Mouse (Mus musculus) stomach, embryonic 15.5 days (tissue): ENCODE results near the gene Gm128. TPM values are rescaled to one million over a fixed set of nuclear protein-coding genes. Genes with fewer than 3 reads are reported as not detected.

Experiments
- ATAC-seq: fragments of 200-750 bp; cut with Nextera tagmentation; 2 replicates; pipeline ENCODE4 v1.8.0; 2017; ENCODE audit warnings: low read depth, moderate number of reproducible peaks, moderate TSS enrichment; ENCODE audit not compliant: insufficient read depth, low FRiP score
- H3K27ac ChIP-seq: fragments of 300-500 bp; sonication (generic); 2 replicates; pipeline ENCODE4 v1.5.1; 2015; ENCODE audit warnings: mild to moderate bottlenecking, inconsistent platforms
- H3K27me3 ChIP-seq: fragments of 300-500 bp; sonication (generic); replicated peaks from 2 replicates; pipeline ENCODE4 v1.6.1; 2015; ENCODE audit warnings: inconsistent platforms
- H3K36me3 ChIP-seq: fragments of 300-500 bp; sonication (generic); 2 replicates; pipeline ENCODE4 v1.6.1; 2015; ENCODE audit warnings: inconsistent platforms
- H3K4me1 ChIP-seq: fragments of 300-500 bp; sonication (generic); 2 replicates; pipeline ENCODE4 v1.6.1; 2015; ENCODE audit warnings: inconsistent platforms
- H3K4me2 ChIP-seq: fragments of 300-500 bp; sonication (generic); 2 replicates; pipeline ENCODE4 v1.6.1; 2015; ENCODE audit warnings: mild to moderate bottlenecking, inconsistent platforms
- H3K4me3 ChIP-seq: fragments of 300-500 bp; sonication (generic); replicated peaks from 2 replicates; pipeline ENCODE4 v1.5.1; 2015; ENCODE audit warnings: inconsistent platforms
- H3K9ac ChIP-seq: fragments of 300-500 bp; sonication (generic); 2 replicates; pipeline ENCODE4 v1.6.1; 2015; ENCODE audit warnings: inconsistent platforms
- H3K9me3 ChIP-seq: fragments of 300-500 bp; sonication (generic); 2 replicates; pipeline ENCODE4 v1.6.1; 2016; ENCODE audit warnings: inconsistent platforms
- WGBS: fragments of 180-500 bp; shearing (Covaris S2); methylation state at CpG from one replicate; pipeline ENCODE4 v1.1.7; 2015; 5-methylcytosine and 5-hydroxymethylcytosine counted together
- polyA plus RNA-seq: library from polyadenylated mRNA; unstranded; fragments of >200 nt; fragmentation: Nextera tagmentation; extraction: Ambion mirVana; gene quantifications from 2 replicates; pipeline ENCODE4 v1.2.1, GENCODE M21; 2015

Gm128 gene
- polyA plus RNA-seq, 1 experiment from 2014 or later, result 0.35 TPM

DNA sequence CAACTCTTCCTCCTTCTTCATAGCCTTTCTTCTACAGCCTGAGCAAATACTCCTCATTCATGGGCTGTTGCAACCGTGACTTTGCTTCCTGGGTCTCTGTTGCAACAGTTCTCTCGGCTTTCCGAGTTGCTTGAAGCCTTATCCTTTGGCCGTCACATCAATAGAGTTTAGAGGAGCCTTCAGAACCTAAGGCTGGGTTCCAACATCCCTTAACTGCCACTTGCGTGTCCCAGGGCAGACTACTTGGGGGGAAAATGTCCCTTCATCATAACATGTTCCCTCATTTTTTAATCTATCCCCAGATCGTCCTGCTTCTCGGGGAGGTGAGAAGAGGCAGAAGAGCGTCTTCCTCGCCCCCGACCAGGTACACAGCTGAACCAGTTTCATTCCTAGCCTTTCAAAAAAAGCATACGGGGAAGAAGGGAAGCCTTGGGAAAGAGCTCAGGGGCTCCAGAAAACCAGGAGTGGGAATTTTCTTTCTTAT, 41.0 kb upstream of the Gm128 start:
- Histone ChIP-seq H3K9ac (peak overlapping the region; percentile 84), H3K4me2 (peak overlapping the region; percentile 79), H3K27ac (peak overlapping the region; percentile 97), H3K27me3 (no peaks in the 10 kb centered on the region), H3K36me3 (no peaks in the 10 kb centered on the region), H3K4me3 (peak overlapping the region; percentile 72), H3K9me3 (no peaks in the 10 kb centered on the region), H3K4me1 (peaks cover 18% of the 10 kb centered on the region)
- ATAC-seq, result no peak
- under 1% methylated on average over 11 of the region's 11 CpGs for WGBS

- Histone ChIP-seq H3K4me1 (peaks cover 18% of the 10 kb centered on the region), H3K4me2 (peak within 1 kb of the TSS; percentile 79), H3K9ac (peak within 1 kb of the TSS; percentile 84), H3K27ac (peak within 1 kb of the TSS; percentile 97), H3K36me3 (no peaks in the 10 kb centered on the region), H3K27me3 (no peaks in the 10 kb centered on the region), H3K9me3 (no peaks in the 10 kb centered on the region), H3K4me3 (peak within 1 kb of the TSS; percentile 72)
- ATAC-seq, result peak; percentile 89
- WGBS, result under 1% methylated on average over 53 of the region's 53 CpGs
Measured at GRCm38 (mm10) chr3:95281216-95282126, 40.1 kb upstream of the Gm128 start, which contains the start of the genes Mindy1 and Prune1. Mindy1 (plus strand) TSS chr3:95281345. Prune1 (minus strand) TSS chr3:95282076.

GRCm38 (mm10) chr3:95280747-95281146, 39.3 kb upstream of the Gm128 start:
- peak overlapping the region; percentile 82 for H3K27ac ChIP-seq
- H3K4me3 ChIP-seq, result peak overlapping the region; percentile 68
- ATAC-seq, result no peak
- H3K9ac ChIP-seq, result peak overlapping the region; percentile 72; the same call in 1 of the 2 replicates
- no peaks in the 10 kb centered on the region for H3K36me3 ChIP-seq
- no peaks in the 10 kb centered on the region for H3K9me3 ChIP-seq
- H3K4me1 ChIP-seq, result peaks cover 18% of the 10 kb centered on the region
- peak overlapping the region; percentile 79 for H3K4me2 ChIP-seq
- no peaks in the 10 kb centered on the region for H3K27me3 ChIP-seq
- WGBS, result 10% methylated on average over 8 of the region's 8 CpGs

DNA sequence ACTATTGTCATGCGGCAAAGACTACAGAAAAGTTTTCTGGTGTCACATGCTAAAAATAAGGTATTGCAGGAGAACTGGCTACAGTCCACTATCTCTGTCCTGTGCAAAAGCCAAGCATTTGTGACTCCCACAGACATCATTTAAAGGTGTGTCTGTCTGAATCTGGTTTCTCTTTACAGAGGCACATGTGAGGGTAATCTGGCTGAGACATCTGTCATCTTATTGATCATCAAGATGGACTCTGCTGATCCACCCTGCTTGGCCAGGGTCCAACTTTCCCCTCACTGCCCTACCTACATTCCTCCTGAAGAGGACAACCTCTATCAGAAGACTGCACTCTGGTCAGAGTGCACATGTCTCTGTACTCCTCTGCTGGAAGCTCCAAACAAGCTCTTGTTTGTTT, 35.8 kb upstream of the Gm128 start:
- H3K27ac ChIP-seq, result no peak overlapping the region

DNA sequence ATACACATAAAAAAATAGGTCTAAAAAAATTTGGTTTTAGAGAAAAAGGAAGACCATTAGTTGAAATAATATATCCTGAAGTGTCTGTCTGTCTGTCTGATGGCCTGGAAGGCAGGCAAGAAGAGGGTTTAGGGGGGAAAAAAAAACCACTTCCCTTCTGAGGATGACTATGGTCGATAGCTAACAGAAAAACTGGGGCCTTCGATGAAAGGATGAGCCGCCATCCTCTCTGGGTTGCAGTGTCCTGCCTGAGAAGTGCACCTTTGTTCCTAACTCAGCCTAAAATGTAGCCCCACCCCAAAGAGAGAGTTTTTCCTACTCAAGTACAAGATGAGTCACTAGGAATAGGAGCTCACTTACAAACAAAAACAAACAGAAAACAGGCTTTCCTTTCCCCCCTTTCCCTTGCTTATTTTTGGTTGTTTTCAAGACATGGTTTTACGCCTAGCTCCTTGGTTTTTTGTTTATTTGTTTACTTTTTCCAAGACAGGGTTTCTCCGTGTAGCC, 35.1 kb upstream of the Gm128 start:
- Histone ChIP-seq H3K9me3 (no peaks in the 10 kb centered on the region), H3K27ac (no peak overlapping the region), H3K27me3 (no peaks in the 10 kb centered on the region), H3K36me3 (no peaks in the 10 kb centered on the region), H3K4me3 (no peak overlapping the region), H3K4me1 (peaks cover 5% of the 10 kb centered on the region; the same call in 1 of the 2 replicates), H3K4me2 (no peak overlapping the region), H3K9ac (no peak overlapping the region)
- 65% methylated on average over 5 of the region's 5 CpGs for WGBS
- no peak for ATAC-seq

More for the DNA sequence above, 35.8 kb upstream of the Gm128 start:
- H3K36me3 ChIP-seq, result no peaks in the 10 kb centered on the region
- no peak overlapping the region for H3K4me2 ChIP-seq
- ATAC-seq, result no peak
- peaks cover 5% of the 10 kb centered on the region; the same call in 1 of the 2 replicates for H3K4me1 ChIP-seq
- 83% methylated on average over 1 of the region's 1 CpGs for WGBS
- no peaks in the 10 kb centered on the region for H3K27me3 ChIP-seq
- no peak overlapping the region for H3K4me3 ChIP-seq
- H3K9me3 ChIP-seq, result no peaks in the 10 kb centered on the region
- H3K9ac ChIP-seq, result no peak overlapping the region

GRCm38 (mm10) chr3:95275161-95275560, 33.8 kb upstream of the Gm128 start:
- no peak overlapping the region for H3K9ac ChIP-seq
- WGBS, result 70% methylated on average over 6 of the region's 6 CpGs
- no peak overlapping the region for H3K4me3 ChIP-seq
- ATAC-seq, result no peak
- H3K27me3 ChIP-seq, result no peaks in the 10 kb centered on the region
- no peaks in the 10 kb centered on the region for H3K9me3 ChIP-seq
- peaks cover 3% of the 10 kb centered on the region; the same call in 1 of the 2 replicates for H3K4me1 ChIP-seq
- no peak overlapping the region for H3K4me2 ChIP-seq
- H3K36me3 ChIP-seq, result no peaks in the 10 kb centered on the region
- no peak overlapping the region for H3K27ac ChIP-seq

DNA sequence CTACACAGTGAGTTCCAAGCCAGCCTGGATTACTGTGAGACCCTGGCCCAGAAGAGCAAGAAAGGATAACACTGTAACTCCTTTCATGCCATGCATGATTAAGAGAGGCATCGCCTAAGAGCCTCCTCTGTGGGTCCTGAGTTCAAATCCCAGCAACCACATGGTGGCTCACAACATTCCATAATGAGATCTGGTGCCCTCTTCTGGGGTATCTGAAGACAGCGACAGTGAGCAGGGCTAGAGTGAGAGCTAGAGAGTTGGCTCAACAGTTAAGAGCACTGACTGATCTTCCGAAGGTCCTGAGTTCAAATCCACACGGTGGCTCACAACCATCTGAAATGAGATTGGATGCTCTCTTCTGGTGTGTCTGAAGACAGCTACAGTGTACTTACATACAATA, 33.1 kb upstream of the Gm128 start:
- Histone ChIP-seq H3K4me1 (no peaks in the 10 kb centered on the region), H3K9ac (no peak overlapping the region), H3K27ac (no peak overlapping the region), H3K9me3 (no peaks in the 10 kb centered on the region), H3K4me2 (no peak overlapping the region), H3K4me3 (no peak overlapping the region), H3K36me3 (no peaks in the 10 kb centered on the region), H3K27me3 (no peaks in the 10 kb centered on the region)
- 90% methylated on average over 4 of the region's 4 CpGs for WGBS
- no peak for ATAC-seq

DNA sequence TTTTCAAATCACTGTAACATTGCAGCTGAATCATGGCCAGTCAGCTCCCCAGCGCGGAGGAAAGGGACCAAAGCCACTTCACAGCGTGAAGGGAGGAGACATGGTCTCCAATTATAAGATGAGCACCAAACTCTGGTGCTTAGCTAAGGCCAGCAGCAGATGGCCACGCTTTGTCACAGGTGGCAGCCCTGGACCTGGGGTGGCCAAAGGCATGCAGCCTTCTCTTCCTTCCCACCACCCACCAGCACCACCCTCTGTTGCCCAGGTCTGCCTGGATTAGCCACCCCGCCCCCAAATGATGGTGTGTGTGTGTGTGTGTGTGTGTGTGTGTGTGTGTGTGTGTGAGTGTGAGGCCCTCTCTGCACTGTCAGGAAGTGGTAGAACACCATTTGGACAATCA, 32.1 kb upstream of the Gm128 start:
- Histone ChIP-seq H3K9me3 (no peaks in the 10 kb centered on the region), H3K4me1 (no peaks in the 10 kb centered on the region), H3K4me3 (no peak overlapping the region), H3K27ac (no peak overlapping the region), H3K4me2 (no peak overlapping the region), H3K27me3 (no peaks in the 10 kb centered on the region), H3K36me3 (no peaks in the 10 kb centered on the region), H3K9ac (no peak overlapping the region)
- ATAC-seq, result no peak
- whole genome bisulfite sequencing, result 85% methylated on average over 5 of the region's 5 CpGs

DNA sequence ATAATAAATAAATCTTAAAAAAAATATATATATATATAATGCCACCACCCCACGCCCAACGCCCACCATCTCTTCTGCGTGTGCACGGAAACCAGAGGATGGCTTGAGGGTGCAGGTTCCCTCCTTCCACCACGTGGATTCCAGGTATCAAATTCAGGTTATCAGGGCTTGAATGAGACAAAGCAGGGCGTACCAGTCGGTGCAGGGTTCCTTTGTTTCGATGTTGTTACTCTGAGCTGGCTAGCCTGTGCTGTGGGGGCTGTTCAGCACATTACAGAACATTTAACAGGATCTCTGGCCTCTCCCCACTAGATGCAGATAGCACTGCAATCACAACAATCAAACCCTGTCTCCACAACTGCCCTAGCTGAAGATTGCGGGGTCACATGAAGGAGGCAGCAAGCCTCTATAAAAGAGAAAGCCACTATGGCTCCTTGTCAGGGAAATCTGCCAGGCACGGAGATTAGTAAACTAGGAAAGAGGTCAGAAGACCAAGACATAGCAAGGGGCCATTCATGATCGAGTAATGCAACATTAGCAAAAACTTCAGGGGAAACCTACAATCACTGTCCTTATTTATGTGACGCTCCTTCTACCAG, 29.5 kb upstream of the Gm128 start:
- Histone ChIP-seq H3K27ac (no peak overlapping the region), H3K27me3 (no peaks in the 10 kb centered on the region), H3K9me3 (no peaks in the 10 kb centered on the region), H3K36me3 (peaks cover 22% of the 10 kb centered on the region), H3K4me1 (no peaks in the 10 kb centered on the region), H3K4me2 (no peak overlapping the region), H3K9ac (no peak overlapping the region), H3K4me3 (no peak overlapping the region)
- 72% methylated on average over 12 of the region's 12 CpGs for WGBS
- peak; percentile 59 for ATAC-seq

GRCm38 (mm10) chr3:95269789-95270188, 28.4 kb upstream of the Gm128 start:
- Histone ChIP-seq H3K4me3 (no peak overlapping the region), H3K36me3 (peaks cover 22% of the 10 kb centered on the region), H3K27ac (no peak overlapping the region), H3K27me3 (no peaks in the 10 kb centered on the region), H3K9ac (no peak overlapping the region), H3K4me1 (no peaks in the 10 kb centered on the region), H3K4me2 (no peak overlapping the region), H3K9me3 (no peaks in the 10 kb centered on the region)
- WGBS, result 81% methylated on average over 5 of the region's 5 CpGs
- no peak for ATAC-seq

DNA sequence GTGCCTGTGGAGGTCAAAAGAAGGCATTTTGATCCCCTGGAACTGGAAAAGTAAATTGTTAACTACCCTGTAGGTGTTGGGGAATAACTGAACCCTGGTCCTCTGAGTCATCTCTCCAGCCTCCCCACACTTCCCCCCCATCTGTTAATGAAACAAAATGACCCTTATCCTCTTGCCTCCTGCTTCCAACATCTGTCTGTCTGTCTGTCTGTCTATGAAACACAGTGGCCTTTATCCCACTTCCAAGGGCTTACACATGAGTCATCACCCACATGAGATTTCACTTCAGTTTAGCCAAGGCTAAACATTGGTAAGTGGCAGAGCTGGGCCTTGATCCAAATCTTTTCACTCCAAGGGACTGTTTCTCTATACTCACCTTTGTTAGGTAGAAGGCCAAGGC, 26.5 kb upstream of the Gm128 start:
- no peak for ATAC-seq
- Histone ChIP-seq H3K9ac (no peak overlapping the region), H3K4me1 (no peaks in the 10 kb centered on the region), H3K4me3 (no peak overlapping the region), H3K9me3 (no peaks in the 10 kb centered on the region), H3K27ac (no peak overlapping the region), H3K4me2 (no peak overlapping the region), H3K36me3 (peaks cover 28% of the 10 kb centered on the region), H3K27me3 (no peaks in the 10 kb centered on the region)

DNA sequence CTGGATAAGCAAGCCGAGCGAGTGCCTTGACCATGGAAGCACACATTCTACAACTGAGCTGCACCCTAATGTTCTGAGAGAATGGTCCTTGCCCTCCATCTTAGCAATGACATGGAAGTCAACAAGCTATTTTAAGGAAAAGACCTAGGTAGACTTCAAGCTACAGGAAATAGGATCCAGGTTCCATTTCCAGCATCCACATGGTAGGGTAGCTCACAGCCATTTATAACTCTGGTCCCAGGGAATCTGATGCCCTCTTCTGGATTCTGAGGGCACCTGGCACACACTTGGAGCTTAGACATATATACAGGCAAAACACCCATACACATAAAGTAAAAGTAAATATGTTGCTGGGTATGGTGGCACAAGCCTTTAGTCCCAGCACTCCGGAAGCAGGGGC, 24.7 kb upstream of the Gm128 start:
- no peak for ATAC-seq
- Histone ChIP-seq H3K4me3 (no peak overlapping the region), H3K27me3 (no peaks in the 10 kb centered on the region), H3K4me1 (no peaks in the 10 kb centered on the region), H3K9ac (no peak overlapping the region), H3K9me3 (no peaks in the 10 kb centered on the region), H3K27ac (no peak overlapping the region), H3K4me2 (no peak overlapping the region), H3K36me3 (peaks cover 34% of the 10 kb centered on the region)
- WGBS, result 94% methylated on average over 3 of the region's 3 CpGs
